In genomic region chr4:133047353-133048105, GRCm38 (mm10) we compare ENCODE assay signal across 8 mouse cellular contexts. TPM values are rescaled to one million over a fixed set of nuclear protein-coding genes. Genes with fewer than 3 reads are reported as not detected.
DNase-seq lines count a peak whose midpoint lies in the region; ATAC-seq lines count a peak whose summit lies in the region.

No protein-coding gene starts in this region.

- 0 out of 2 replicates have a peak overlapping the region, but pooled peaks have one; percentile 14 for H3K4me2 ChIP-seq in lung, embryonic 15.5 days
- peak overlapping the region; percentile 27 for H3K4me2 ChIP-seq in limb, embryonic 13.5 days (replicated peaks)
- no peak overlapping the region for H3K4me2 ChIP-seq in stomach, embryonic 16.5 days (ENCODE audit: low read depth, low read length)

- peak; percentile 53 for DNase-seq in adrenal gland, postnatal 14 days
- no peak for DNase-seq in adrenal gland, postnatal 4 days (ENCODE audit: low spot score in 2 of 2)
- no peak for DNase-seq in lung, postnatal 36 days
- no peak for DNase-seq in thymus, postnatal 14 days
- no peak for DNase-seq in left cerebral cortex, adult 8-10 months (ENCODE audit: low spot score in 2 of 2)

- H3K9ac ChIP-seq in lung, embryonic 15.5 days, result no peak overlapping the region
- peak overlapping the region; percentile 43; the same call in 1 of the 2 replicates for H3K9ac ChIP-seq in limb, embryonic 13.5 days
- H3K9ac ChIP-seq in stomach, embryonic 16.5 days (ENCODE audit: low read length), result peak overlapping the region; percentile 17; the same call in 1 of the 2 replicates

- H3K4me3 ChIP-seq in lung, embryonic 15.5 days, result no peak overlapping the region
- no peak overlapping the region for H3K4me3 ChIP-seq in limb, embryonic 13.5 days
- H3K4me3 ChIP-seq in stomach, embryonic 16.5 days (replicated peaks; ENCODE audit: low read length), result no peak overlapping the region

- H3K4me1 ChIP-seq in lung, embryonic 15.5 days, result peaks cover 100% of the 10 kb centered on the region
- H3K4me1 ChIP-seq in limb, embryonic 13.5 days, result peaks cover 100% of the 10 kb centered on the region
- peaks cover 95% of the 10 kb centered on the region for H3K4me1 ChIP-seq in stomach, embryonic 16.5 days (ENCODE audit: control insufficient read depth, insufficient read depth, low read length)

- no peaks in the 10 kb centered on the region for H3K27me3 ChIP-seq in lung, embryonic 15.5 days
- H3K27me3 ChIP-seq in limb, embryonic 13.5 days, result no peaks in the 10 kb centered on the region
- H3K27me3 ChIP-seq in stomach, embryonic 16.5 days (ENCODE audit: control insufficient read depth, insufficient read depth, low read length), result no peaks in the 10 kb centered on the region

- ATAC-seq in lung, embryonic 15.5 days (ENCODE audit: borderline replicate concordance, extremely low read depth, low FRiP score, low TSS enrichment), result no peak
- ATAC-seq in limb, embryonic 13.5 days (ENCODE audit: low FRiP score, low read depth), result no peak
- ATAC-seq in stomach, embryonic 16.5 days (ENCODE audit: insufficient read depth, low FRiP score), result no peak

- no peaks in the 10 kb centered on the region for H3K9me3 ChIP-seq in lung, embryonic 15.5 days
- no peaks in the 10 kb centered on the region for H3K9me3 ChIP-seq in limb, embryonic 13.5 days
- no peaks in the 10 kb centered on the region for H3K9me3 ChIP-seq in stomach, embryonic 16.5 days (replicated peaks; ENCODE audit: control insufficient read depth, low read length)

- H3K36me3 ChIP-seq in lung, embryonic 15.5 days, result no peaks in the 10 kb centered on the region
- no peaks in the 10 kb centered on the region for H3K36me3 ChIP-seq in limb, embryonic 13.5 days
- H3K36me3 ChIP-seq in stomach, embryonic 16.5 days (ENCODE audit: control insufficient read depth, insufficient read depth, low read length), result no peaks in the 10 kb centered on the region

- WGBS in lung, embryonic 15.5 days, result 18% methylated on average over 16 of the region's 16 CpGs
- 22% methylated on average over 16 of the region's 16 CpGs for WGBS in limb, embryonic 13.5 days
- WGBS in stomach, embryonic 16.5 days, result 28% methylated on average over 16 of the region's 16 CpGs

- H3K27ac ChIP-seq in lung, embryonic 15.5 days, result peak overlapping the region; percentile 91
- peak overlapping the region; percentile 58; the same call in 1 of the 2 replicates for H3K27ac ChIP-seq in limb, embryonic 13.5 days
- no peak overlapping the region for H3K27ac ChIP-seq in stomach, embryonic 16.5 days (ENCODE audit: low read length)

RNA-seq across cellular contexts. Expression of gene Ahdc1, which starts 36.5 kb away (rescaled TPM):
- total RNA-seq in adrenal gland, postnatal 14 days (2021), result 65.0 and 71.9 TPM in 2 replicates
- 10 to 100 TPM; 92.5 to 98.7 TPM for total RNA-seq in adrenal gland, postnatal 4 days (2021)
- 8.5 and 10.5 TPM in 2 replicates for polyA plus RNA-seq in lung, embryonic 15.5 days (2015; fragmentation: Nextera tagmentation; extraction: Ambion mirVana)
- polyA plus RNA-seq in limb, embryonic 13.5 days (2015; fragmentation: Nextera tagmentation; extraction: Ambion mirVana), result 11.3 and 11.5 TPM in 2 replicates
- 4.9 and 7.1 TPM in 2 replicates for polyA plus RNA-seq in stomach, embryonic 16.5 days (2015; fragmentation: Nextera tagmentation; extraction: Ambion mirVana)
- 100 to 1,000 TPM in 2 of 4 experiments, 10 to 100 TPM in 2; 95.7 to 104 (median 99.7) TPM for total RNA-seq in left cerebral cortex, adult 8-10 months (2022)
